24 mouse cellular contexts compared by ENCODE assay signal in the genomic region with DNA sequence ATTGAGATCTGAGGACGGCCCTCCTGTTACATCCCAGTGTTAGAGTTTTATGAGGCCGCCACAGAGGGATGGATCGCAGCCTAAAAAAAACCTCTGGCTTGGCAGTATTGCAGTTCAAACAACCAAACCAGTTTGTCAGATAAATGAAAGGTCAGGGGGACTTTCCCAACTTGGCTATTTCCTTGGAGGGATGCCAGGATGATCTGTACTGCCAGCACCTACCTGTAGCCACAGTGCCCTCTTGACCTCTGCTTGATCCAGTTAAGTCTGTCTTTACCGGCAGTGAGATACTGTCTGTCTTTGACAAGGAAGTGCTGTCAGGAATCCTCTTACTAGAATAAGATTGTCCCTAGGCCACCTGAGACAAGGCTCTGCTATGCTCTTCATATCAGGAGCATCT. TPM values are rescaled to one million over a fixed set of nuclear protein-coding genes. Genes with fewer than 3 reads are reported as not detected.
A peak's percentile ranks its signal among the peaks of the same experiment; 100 is the strongest.
DNase-seq lines count a peak whose midpoint lies in the region; ATAC-seq and TF ChIP-seq lines count a peak whose summit lies in the region.
"Had no signal": no experiment of that assay in that cellular context is flagged by ENCODE, and none has a peak within 500 bp of the region (broad histone marks: within the 10 kb centered on the region; RNA-seq: fewer than 3 reads in every experiment).

No protein-coding gene starts in this region.

- peak overlapping the region; percentile 84 for H3K27ac ChIP-seq in liver, embryonic 16.5 days (ENCODE audit: low read length)
- H3K27ac ChIP-seq in hindbrain, postnatal 0 days = no peak overlapping the region
- H3K27ac ChIP-seq: embryonic facial prominence, embryonic 15.5 days; forebrain, embryonic 10.5 days; heart, embryonic 10.5 days; kidney, embryonic 15.5 days; limb, embryonic 13.5 days; midbrain, embryonic 10.5 days had no signal

- peaks cover 19% of the 10 kb centered on the region for H3K4me1 ChIP-seq in liver, embryonic 16.5 days (ENCODE audit: control insufficient read depth, low read depth, low read length)
- no peaks in the 10 kb centered on the region for H3K4me1 ChIP-seq in hindbrain, postnatal 0 days (ENCODE audit: insufficient read depth, low read length)
- H3K4me1 ChIP-seq: embryonic facial prominence, embryonic 15.5 days had no signal

- H3K9ac ChIP-seq in liver, embryonic 16.5 days (ENCODE audit: low read depth, low read length) = no peak overlapping the region
- H3K9ac ChIP-seq in hindbrain, postnatal 0 days (replicated peaks; ENCODE audit: low read length) = no peak overlapping the region
- H3K9ac ChIP-seq: embryonic facial prominence, embryonic 15.5 days; forebrain, postnatal 0 days; kidney, embryonic 15.5 days; limb, embryonic 13.5 days had no signal

- no peaks in the 10 kb centered on the region for H3K27me3 ChIP-seq in liver, embryonic 16.5 days (ENCODE audit: control insufficient read depth, insufficient read depth, low read depth, low read length)
- no peaks in the 10 kb centered on the region for H3K27me3 ChIP-seq in hindbrain, postnatal 0 days (ENCODE audit: insufficient read depth, low read length)
- H3K27me3 ChIP-seq: embryonic facial prominence, embryonic 15.5 days; kidney, embryonic 15.5 days; limb, embryonic 13.5 days had no signal

- H3K36me3 ChIP-seq in liver, embryonic 16.5 days (ENCODE audit: control insufficient read depth, insufficient read depth) = no peaks in the 10 kb centered on the region
- H3K36me3 ChIP-seq in hindbrain, postnatal 0 days (ENCODE audit: insufficient read depth, low read length) = no peaks in the 10 kb centered on the region
- H3K36me3 ChIP-seq: embryonic facial prominence, embryonic 15.5 days; forebrain, embryonic 10.5 days; G1E; heart, embryonic 10.5 days; hindbrain, embryonic 10.5 days; kidney, embryonic 15.5 days; limb, embryonic 13.5 days; midbrain, embryonic 10.5 days had no signal

- TF ChIP-seq CTCF in hindbrain, postnatal 0 days (IDR thresholded peaks at IDR 0.05; ENCODE audit: low read depth) = no peak

- DNase-seq in adrenal gland, adult (ENCODE audit: inconsistent age in 2 of 2, low spot score in 1 of 2) = peak; percentile 33 to 72
- DNase-seq in adrenal gland, postnatal 4 days (ENCODE audit: low spot score in 2 of 2) = no peak
- DNase-seq in lung, adult 18-20 months = peak; percentile 35 to 63
- no peak for DNase-seq in lung, postnatal 14 days
- DNase-seq in fat pad, adult 2 months (ENCODE audit: extremely low read depth, low read depth, low spot score) = peak; percentile 3
- no peak for DNase-seq in spleen, postnatal 4 days (ENCODE audit: low spot score in 2 of 2)
- no peak for DNase-seq in hindbrain, postnatal 0 days (ENCODE audit: low spot score)
- DNase-seq: cerebellum, adult 11-12 months; cerebellum, postnatal 14 days; forebrain, postnatal 0 days; gastrocnemius, postnatal 36 days; lung, postnatal 4 days; thymus, postnatal 36 days had no signal

- no peak overlapping the region for H3K4me3 ChIP-seq in liver, embryonic 16.5 days (ENCODE audit: low read depth, low read length)
- H3K4me3 ChIP-seq in hindbrain, postnatal 0 days (ENCODE audit: low read length) = no peak overlapping the region
- H3K4me3 ChIP-seq: embryonic facial prominence, embryonic 15.5 days; forebrain, embryonic 10.5 days; heart, embryonic 10.5 days; hindbrain, embryonic 10.5 days; kidney, embryonic 15.5 days; limb, embryonic 13.5 days; midbrain, embryonic 10.5 days had no signal

- peak; percentile 77 for ATAC-seq in liver, embryonic 16.5 days (ENCODE audit: low read depth)
- no peak for ATAC-seq in hindbrain, postnatal 0 days
- ATAC-seq: activated CD4-positive, CD25-positive, alpha-beta regulatory T cell, adult 4 months; CD4-positive, CD25-positive, alpha-beta regulatory T cell, adult 4 months; forebrain, postnatal 0 days had no signal

- WGBS in liver, embryonic 16.5 days (ENCODE audit: insufficient replicate concordance) = 49% methylated on average over 4 of the region's 4 CpGs
- 87% methylated on average over 4 of the region's 4 CpGs for WGBS in hindbrain, postnatal 0 days

- H3K4me2 ChIP-seq in liver, embryonic 16.5 days (ENCODE audit: low read depth, low read length) = 0 out of 2 replicates have a peak overlapping the region, but pooled peaks have one; percentile 6
- H3K4me2 ChIP-seq in hindbrain, postnatal 0 days (ENCODE audit: low read depth, low read length) = no peak overlapping the region
- H3K4me2 ChIP-seq: embryonic facial prominence, embryonic 15.5 days; kidney, embryonic 15.5 days; limb, embryonic 13.5 days had no signal

- no peaks in the 10 kb centered on the region for H3K9me3 ChIP-seq in liver, embryonic 16.5 days (replicated peaks; ENCODE audit: control insufficient read depth, low read length)
- H3K9me3 ChIP-seq in hindbrain, postnatal 0 days (ENCODE audit: low read length) = no peaks in the 10 kb centered on the region
- H3K9me3 ChIP-seq: embryonic facial prominence, embryonic 15.5 days; forebrain, embryonic 10.5 days; G1E; heart, embryonic 10.5 days; hindbrain, embryonic 10.5 days; kidney, embryonic 15.5 days; limb, embryonic 13.5 days; midbrain, embryonic 10.5 days had no signal

RNA-seq across cellular contexts. Expression of a gene that starts 37.6 kb away (rescaled TPM):
- 1 to 10 TPM; 6.6 to 6.7 TPM for total RNA-seq in adrenal gland, postnatal 4 days (2021)
- 14.9 and 17.9 TPM in 2 replicates for polyA plus RNA-seq in liver, embryonic 16.5 days (2015; fragmentation: Nextera tagmentation; extraction: Ambion mirVana)
- total RNA-seq in hindbrain, postnatal 0 days (2014; rRNA removed) = 1.1 and 1.8 TPM in 2 replicates
- polyA plus RNA-seq in hindbrain, postnatal 0 days (2015; fragmentation: Nextera tagmentation; extraction: Ambion mirVana) = 1.7 and 2.2 TPM in 2 replicates

Comparison
In these comparisons a context has a peak if more than half of its experiments do, and no peak if none do; other contexts are left out.
1. DNase-seq: peak in adrenal gland, adult (2 of 2), lung, adult 18-20 months (2 of 2) and fat pad, adult 2 months (single experiment); none in adrenal gland, postnatal 4 days (0 of 2), lung, postnatal 14 days (single experiment), spleen, postnatal 4 days (0 of 2) and hindbrain, postnatal 0 days (single experiment).